Mouse (Mus musculus) kidney, postnatal 14 days (tissue): ENCODE measurements around the gene Rplp2.

Source experiments
- DNase-seq: peaks from one replicate; pipeline ENCODE4 v3.0.0; 2022; ENCODE audit warnings: mixed read lengths

Rplp2 gene

DNA sequence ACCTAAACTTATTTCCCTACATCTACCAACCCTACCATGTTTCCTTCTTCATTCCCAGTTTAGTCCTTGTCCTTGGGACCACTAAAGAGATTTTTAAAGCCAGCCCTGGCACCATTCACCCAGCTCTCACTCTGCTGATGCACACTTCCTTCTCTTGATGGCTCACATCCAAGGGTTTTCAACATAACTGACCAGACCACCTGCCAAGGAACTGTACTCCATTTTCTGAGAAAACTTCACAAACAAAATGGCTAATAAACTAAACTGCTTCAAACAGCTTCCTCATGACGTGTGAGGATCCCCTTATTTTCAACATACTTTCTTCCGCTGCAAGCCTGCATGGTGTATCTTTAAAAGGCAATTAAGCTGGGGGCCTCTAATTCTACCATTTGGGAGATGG, 6.5 kb downstream of the Rplp2 start:
- no peak for DNase-seq

DNA sequence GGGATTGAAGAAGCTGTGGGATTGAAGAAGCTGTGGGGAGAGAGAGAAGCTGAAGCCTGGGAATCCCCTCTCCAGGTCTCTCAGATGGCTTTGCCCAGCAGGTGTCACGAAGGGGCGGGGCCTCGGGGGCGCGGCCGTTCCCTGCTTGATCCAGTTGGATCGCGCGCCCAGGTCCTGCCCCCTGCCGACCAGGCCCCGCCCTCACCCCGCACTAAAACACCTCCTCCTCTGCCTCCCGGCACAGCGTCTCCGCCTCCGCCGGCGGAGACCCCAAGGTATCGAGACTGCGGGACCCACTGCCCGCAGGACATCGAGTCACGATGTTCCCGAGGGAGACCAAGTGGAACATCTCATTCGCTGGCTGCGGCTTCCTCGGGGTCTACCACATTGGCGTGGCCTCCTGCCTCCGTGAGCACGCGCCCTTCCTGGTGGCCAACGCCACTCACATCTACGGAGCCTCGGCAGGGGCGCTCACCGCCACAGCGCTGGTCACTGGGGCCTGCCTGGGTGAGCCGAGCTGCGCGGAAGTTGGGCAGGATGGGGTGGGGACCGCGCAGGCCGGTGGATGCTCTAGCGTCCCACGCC, 7.9 kb downstream of the Rplp2 start, which contains the start of gene Pnpla2:
Gene Pnpla2, plus strand, starts transcription at position 232 of the 585 bp plus-strand sequence.
- peak; percentile 97 for DNase-seq

DNA sequence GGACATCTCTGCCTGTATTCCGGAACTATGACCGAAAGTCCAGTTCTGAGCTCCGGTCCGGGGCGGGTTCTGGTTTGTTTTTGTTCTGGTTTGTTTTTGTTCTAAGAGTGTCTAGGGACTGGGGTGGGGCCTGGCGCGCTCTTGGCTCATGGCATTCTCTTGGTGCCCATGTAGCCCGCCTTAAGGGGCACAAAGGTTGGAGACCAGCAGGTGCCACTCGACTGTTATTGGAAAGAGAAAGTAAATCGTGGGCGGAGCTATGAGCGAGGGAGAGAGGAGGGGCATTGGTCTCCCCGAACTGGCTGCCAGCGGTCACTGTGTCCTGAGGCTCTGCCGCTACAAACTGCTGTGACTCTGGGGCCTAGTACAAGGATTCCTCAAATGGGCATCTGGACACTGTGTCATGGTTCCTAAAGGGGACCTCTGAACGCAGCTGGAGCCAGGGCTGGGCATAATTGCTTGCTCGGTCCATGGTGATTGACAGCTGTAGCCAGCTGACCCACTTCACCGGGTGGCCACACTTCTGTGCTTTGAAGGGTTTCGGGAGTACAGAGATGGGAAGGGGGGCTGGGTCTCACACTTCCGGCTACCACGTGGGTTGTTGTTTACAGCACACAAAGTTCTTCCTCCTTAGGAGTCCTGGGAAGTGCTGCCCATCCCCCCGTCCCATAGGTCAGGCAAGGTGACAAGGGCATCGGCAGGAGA, 8.6 kb downstream of the Rplp2 start:
- DNase-seq, result peak; percentile 89

DNA sequence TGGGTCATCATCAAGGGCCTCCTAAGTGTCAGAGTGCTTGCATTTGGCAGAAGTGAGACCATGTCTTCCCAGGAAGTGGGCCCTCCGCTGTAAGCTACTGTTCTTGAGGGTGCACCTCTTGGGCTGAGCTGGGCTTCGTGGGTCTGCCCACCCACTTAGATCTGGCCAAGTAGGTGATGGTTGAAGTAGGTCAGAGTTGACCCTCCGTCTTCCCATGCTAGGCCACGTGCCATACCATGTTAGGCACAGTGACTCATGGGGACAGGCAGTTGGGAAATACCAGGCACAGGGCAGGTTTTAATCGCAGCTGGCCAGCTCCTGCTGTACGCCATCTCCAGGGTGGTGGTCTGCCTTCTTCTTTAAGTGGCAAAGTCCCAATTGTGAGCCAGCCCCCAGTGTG, 9.6 kb downstream of the Rplp2 start:
- DNase-seq, result peak; percentile 4

GRCm38 (mm10) chr7:141457236-141457635, 10.1 kb downstream of the Rplp2 start:
- DNase-seq, result no peak

DNA sequence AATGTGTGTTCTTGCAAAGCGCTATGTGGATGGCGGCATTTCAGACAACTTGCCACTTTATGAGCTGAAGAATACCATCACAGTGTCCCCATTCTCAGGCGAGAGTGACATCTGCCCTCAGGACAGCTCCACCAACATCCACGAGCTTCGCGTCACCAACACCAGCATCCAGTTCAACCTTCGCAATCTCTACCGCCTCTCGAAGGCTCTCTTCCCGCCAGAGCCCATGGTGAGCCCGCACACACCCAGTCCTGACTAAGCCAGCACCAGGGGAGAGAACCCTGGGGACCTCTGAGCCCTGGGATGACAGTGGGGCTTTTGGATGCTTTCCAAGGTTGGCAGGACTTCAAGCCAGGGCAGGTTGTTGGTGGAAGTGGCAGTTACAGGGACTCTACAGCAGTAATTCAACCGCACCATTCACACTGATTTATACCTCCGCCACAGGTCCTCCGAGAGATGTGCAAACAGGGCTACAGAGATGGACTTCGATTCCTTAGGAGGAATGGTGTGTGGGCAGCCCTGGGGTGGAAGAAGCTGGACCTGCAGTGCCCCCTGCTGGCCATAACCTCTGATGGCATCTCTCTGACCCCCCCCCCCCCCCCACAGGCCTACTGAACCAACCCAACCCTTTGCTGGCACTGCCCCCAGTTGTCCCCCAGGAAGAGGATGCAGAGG, 11.0 kb downstream of the Rplp2 start:
- peak; percentile 73 for DNase-seq

DNA sequence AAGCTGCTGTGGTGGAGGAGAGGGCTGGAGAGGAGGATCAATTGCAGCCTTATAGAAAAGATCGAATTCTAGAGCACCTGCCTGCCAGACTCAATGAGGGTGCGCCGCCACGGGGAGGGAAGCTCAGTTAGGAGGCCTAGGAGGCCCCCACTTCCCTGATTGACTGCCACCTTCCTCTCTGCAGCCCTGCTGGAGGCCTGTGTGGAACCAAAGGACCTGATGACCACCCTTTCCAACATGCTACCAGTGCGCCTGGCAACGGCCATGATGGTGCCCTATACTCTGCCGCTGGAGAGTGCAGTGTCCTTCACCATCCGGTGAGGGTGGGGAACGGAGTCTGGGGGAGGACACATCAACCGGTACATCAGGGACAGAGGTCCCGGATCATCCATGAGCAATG, 11.5 kb downstream of the Rplp2 start:
- DNase-seq, result no peak

GRCm38 (mm10) chr7:141459301-141459711, 12.1 kb downstream of the Rplp2 start:
- no peak for DNase-seq

GRCm38 (mm10) chr7:141460001-141460390, 12.8 kb downstream of the Rplp2 start:
- no peak for DNase-seq

DNA sequence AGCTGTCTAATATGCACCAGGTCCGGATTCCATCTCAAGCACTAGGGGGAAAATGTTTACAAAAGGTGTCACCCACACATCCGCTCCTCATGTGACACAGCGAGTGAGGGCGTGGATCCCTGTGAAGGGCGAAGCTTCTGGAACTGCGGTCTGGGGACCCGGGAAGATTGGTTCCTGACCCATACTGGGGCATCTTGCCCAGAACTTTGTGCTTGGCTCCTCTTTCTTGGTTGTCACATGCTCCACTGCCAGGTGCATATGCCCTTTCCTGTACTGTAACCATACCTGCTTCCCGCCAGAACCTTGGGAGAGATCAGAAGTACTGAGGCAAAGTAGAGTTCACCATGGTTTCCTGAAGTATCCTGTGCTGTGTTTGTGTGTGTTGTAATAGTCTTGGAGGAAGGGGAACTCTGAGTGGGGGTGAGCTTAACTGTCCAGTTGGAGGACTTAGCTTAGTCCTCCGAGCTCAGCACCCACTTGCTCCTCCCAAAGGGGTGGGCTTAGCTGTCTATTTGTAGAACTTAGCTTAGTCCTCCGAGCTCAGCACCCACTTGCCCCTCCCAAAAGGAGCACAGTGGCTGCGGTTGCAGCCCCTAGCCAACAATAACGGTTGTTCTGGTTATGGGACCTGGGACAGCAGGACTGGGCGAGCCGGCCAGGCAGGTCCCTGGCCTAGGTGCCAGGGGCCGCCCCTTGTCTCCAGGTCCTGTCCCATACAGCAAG, 13.4 kb downstream of the Rplp2 start, which contains the start of gene Cracr2b:
Gene Cracr2b, plus strand, starts transcription at position 704 of the 723 bp plus-strand sequence.
- DNase-seq, result no peak

- no peak for DNase-seq
Observed at GRCm38 (mm10) chr7:141461521-141462332, 14.6 kb downstream of the Rplp2 start.

DNA sequence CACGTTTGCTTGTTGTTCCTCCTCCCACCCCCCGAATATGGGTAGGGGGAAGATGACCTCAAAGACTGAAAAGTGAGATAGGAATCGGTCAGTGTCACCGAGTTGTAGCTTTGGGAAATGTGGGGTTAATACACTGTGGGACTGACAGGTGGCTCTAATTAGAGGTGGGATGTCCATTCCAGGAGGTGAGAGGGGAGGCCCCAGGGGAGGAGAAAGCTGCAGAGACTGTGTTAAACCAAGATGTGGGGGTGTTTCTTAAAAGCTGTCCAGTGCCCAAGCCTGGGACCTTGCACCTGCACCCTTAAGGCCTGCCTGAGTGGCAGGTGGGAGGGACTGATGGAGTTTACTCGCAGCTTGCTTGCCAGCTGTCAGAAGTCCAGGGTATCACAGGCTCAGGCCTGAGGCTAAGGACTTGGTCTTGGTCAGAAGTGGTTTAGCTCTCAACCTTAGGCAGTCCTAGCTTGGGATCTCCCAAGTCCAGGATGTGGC, 15.2 kb downstream of the Rplp2 start:
- peak; percentile 71 for DNase-seq

DNA sequence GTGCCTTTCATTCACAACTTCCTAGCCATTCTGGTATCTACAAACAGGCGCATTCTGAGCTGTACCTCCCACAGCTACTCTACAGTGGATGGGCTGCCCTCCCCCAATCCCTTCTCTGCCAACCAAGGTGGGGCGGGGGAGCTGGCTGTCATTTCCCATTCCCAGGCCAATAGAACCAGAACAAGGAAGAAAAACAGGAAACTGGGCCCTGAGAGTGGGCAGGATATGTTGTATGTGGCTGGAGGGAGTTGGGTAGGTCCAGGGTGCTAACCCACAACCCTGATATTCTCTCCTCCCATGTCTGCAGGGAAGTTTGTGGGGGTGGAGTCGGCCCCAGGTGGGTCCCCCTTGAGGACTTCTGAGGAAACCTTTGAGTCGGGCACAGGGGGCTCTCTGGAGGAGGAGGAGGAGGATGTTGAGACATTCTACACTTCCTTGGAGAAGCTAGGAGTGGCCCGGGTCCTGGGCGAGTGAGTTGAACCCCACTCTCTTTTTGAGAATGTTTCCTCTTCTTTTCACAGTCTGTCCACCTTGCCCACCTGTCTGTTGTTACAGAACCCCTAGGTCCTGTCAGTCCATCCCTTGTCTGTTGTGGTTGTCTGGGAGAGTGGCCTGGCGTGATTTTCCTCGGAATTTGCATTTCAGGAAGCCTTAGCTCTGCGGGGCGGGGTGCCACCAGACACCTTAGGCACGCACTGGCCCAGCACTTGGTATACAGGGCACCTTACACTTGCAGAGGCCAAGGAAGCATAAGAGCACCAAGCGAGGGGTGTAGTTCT, 16.8 kb downstream of the Rplp2 start:
- peak; percentile 76 for DNase-seq

- peak; percentile 70 for DNase-seq
Observed at GRCm38 (mm10) chr7:141464603-141465201, 17.5 kb downstream of the Rplp2 start.

DNA sequence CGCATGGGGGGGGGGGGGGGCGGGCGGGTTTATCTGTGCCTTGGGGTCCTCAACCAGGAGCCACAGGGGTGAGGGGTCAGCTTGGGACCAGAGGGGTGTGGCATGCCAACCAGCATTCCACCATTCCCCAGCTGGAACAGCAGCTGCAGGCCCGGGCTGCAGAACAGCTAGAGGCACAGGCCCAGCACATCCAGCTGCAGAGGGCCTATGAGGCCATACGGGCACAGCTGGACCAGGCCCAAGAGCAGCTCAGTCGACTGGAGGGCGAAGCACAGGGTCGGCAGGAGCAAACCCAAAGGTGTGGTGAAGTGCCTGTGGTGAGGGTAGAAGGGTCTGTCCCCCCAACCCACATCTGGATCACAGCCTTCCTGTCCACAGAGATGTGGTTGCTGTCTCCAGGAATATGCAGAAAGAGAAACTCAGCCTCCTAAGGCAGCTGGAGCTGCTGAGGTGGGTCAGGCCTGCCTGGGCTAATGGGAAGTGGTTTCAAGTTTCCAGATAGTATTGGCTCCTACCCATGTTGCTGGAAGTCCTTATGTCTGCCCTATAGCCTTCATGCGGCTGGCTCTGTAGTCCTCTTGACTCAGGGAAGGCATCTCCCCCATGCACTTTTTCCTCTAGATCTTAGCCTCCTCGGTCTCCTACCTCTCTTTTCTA, 18.3 kb downstream of the Rplp2 start:
- no peak for DNase-seq

DNA sequence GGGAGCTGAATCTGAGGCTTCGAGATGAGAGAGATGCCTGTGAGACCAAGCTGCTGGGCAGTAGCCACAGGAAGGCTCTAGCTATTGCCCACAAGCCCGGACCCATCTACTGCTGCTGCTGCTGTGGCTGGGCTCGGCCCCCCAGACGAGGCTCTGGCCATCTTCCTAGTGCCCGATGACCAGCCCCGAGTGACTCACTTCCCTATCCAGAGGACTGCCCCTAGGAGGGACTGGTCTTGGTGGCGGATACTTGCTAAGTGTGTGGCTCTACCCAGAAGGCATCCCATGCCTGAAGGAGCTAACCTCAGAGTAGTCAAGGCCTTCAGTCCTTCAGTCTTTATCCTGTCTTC, 18.9 kb downstream of the Rplp2 start:
- no peak for DNase-seq

DNA sequence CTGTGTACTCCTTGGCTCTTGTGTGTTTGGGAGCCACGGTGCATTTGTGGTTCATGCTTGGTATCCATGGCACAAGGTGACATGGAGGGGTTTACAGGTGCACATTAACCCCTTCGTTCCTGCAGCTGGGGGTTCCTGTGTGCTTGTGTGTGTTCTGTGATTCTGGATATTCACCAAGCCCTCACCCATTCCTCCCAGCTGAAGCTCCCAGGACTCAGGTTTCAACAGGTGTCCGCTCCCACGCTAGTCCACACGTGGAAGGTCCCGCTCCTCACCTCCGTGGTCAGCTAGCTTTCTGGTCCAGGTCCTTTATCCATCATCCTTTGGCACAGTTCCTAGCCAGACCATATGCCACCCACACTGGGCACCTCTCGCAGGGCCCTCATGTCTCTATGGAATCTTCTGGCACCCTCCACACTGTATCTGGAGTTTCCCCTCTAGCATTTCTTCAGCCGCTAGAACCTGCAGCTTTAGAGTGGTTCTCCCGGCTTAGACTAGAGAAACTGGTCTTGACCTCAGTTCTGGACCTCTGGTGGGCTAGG, 19.5 kb downstream of the Rplp2 start:
- DNase-seq, result no peak

- peak; percentile 96 for DNase-seq
Observed at GRCm38 (mm10) chr7:141467230-141468030, 20.3 kb downstream of the Rplp2 start, which contains the start of gene Cd151. Gene Cd151, plus strand, starts transcription at chr7:141467392.

GRCm38 (mm10) chr7:141468164-141468521, 21.0 kb downstream of the Rplp2 start:
- DNase-seq, result no peak
